Mouse (Mus musculus) left cerebral cortex, adult 2 months (tissue): ENCODE data around the gene Prkra. TPM values are rescaled to one million over a fixed set of nuclear protein-coding genes. Genes with fewer than 3 reads are reported as not detected.

ENCODE experiments used
- DNase-seq, 2 experiments: peaks; one replicate each; pipeline ENCODE4 v3.0.0; 2021 to 2022; ENCODE audit warnings: low spot score in 2 of 2, mixed read lengths in 1 of 2; ENCODE audit errors: extremely low spot score in 1 of 2
- H3K27ac ChIP-seq: fragments of 200-600 bp; 2 replicates; pipeline ENCODE4 v1.8.1; 2022
- H3K4me3 ChIP-seq: fragments of 200-600 bp; 2 replicates; pipeline ENCODE4 v1.8.1; 2022
- CTCF ChIP-seq: fragments of 200-600 bp; IDR thresholded peaks from 2 replicates; pipeline ENCODE4 v1.8.1; 2022; ENCODE audit warnings: antibody characterized with exemption, mild to moderate bottlenecking, moderate library complexity
- intact Hi-C: fragments of 180-260 bp; cut with DNase I; formaldehyde crosslinking; loops from one replicate; pipeline ENCODE4 v1.15.1; 2025
- total RNA-seq, 2 experiments: library from RNA; stranded (reverse); gene quantifications; 2 replicates each; pipeline ENCODE4 v1.2.3; 2021

The Prkra gene
- total RNA-seq, 2 experiments from 2014 or later = 15.2 to 17.0 TPM

GRCm38 (mm10) chr2:76674725-76675427, 27.1 kb upstream of the Prkra start, which contains the start of gene Plekha3:
TSS of gene Plekha3 (plus strand) at chr2:76675281.
- DNase-seq = peak; percentile 87
- H3K4me3 ChIP-seq = peak within 1 kb of the TSS; percentile 84
- H3K27ac ChIP-seq = peak within 1 kb of the TSS; percentile 90
- intact Hi-C loops = no loop called here
- TF ChIP-seq CTCF = no peak

DNA sequence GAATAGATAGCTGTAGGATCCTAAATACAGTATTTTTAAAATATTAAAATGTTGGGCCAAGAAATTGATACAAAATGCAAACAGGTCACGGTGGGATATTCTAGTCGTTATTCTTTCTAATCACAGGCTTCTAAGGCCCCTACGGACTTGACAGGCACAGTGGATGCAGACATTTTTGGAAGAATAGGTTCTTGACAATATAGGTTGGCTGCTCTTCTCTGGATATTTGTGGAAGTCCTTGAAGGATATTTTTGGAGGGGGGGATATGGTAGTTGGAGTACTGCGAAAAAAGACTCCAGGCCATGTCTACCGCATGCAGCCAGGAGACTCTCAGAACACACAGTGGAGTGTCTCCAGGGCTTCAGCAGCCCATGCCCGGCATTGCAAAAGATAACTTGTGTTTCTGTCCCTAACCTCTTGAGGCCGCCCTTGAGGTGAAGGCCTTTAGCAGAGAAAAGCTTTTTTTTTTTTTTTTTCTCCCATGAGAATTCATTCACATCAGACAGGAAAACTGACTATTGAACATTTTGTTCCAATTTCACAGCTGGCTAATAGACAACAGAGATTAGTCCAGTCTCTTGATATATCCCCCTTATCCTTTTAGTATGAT, 25.8 kb upstream of the Prkra start:
- intact Hi-C loops = loop anchor here (1.0 kb wide), 1 partner anchor 25 kb away; the partner anchor contains the start of genes Pjvk and Prkra

DNA sequence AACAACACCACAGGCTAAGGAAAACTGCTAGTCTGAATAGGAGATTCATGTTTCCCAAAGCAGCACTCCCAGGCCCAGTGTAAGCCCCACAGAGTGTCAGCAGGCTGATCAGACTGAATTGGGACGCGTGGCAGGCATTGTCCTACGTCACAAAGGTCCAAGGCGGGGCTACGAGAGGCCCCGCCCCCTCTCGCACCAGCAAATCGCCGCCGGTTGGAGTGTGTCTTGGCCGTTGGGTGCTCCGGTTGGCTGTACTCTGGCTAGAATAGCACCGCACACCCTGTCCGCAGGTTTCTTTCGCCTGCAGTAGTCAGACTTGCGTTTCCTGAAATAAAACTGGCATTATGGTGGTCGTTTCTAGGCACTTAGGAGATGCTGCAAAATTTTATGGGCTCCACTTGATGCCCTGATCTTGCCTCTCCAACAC, 25.2 kb upstream of the Prkra start, which contains the start of gene Fkbp7:
Gene Fkbp7, minus strand, starts transcription at position 151 of the 427 bp plus-strand sequence.
- DNase-seq = peak; percentile 84 to 89
- TF ChIP-seq CTCF = no peak
- Histone ChIP-seq H3K27ac (peak within 1 kb of the TSS; percentile 72), H3K4me3 (peak within 1 kb of the TSS; percentile 53)
- intact Hi-C loops = loop anchor here (1.0 kb wide), 1 partner anchor 25 kb away; the partner anchor contains the start of genes Pjvk and Prkra

More for the DNA sequence above, 25.8 kb upstream of the Prkra start:
- DNase-seq = no peak
- TF ChIP-seq CTCF = peak; percentile 36
- Histone ChIP-seq H3K4me3 (peak overlapping the region; percentile 53), H3K27ac (no peak overlapping the region)

DNA sequence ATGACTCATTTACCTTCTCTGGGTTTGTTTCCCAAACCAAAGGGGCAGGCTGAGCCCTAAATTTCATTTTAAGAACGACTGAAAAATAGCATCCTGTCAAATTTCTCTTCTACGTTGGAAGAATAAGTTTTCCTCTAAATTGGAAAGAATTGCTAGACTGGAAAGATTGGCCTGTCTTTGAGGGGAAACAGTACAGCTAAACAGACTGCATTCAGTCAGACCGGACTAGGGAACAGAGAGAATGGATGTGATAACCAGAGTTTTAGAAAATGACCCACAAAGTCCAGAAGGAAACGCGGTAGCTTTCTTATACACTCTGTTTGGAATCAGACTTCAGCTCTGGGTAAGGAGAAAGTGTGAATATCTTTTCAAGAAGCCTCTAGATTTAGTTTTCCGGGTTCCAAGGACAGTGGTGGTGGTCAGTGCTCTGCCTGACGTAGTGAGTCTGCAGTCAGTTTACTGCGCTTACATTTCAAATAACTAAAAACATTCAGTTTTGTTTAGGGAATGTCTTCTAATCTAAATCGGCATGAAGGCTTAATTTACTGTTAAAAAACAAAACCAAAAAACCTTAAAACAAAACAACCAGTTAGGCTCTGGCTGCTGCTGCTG, 24.4 kb upstream of the Prkra start:
- peak overlapping the region; percentile 53 for H3K4me3 ChIP-seq
- TF ChIP-seq CTCF = no peak
- DNase-seq = no peak
- peak overlapping the region; percentile 72 for H3K27ac ChIP-seq
- intact Hi-C loops = no loop called here

DNA sequence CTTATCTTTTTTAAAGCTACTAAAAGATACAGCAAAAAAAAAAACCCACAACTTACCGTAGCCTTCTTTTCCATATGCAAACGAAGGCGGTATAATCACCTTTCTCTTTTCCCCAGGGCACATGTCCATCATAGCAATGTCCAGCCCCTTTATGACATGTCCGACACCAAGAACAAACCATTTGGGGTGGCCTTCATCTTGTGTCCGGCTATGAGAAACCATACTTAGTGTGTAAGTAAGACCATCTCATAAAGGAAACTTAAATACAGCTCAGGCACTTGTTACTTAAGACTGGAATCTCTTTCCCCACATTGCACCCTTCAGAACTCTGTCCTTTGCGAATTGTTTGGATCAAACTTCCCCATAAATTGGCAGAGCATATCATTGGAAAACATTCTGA, 23.8 kb upstream of the Prkra start:
- no peak for DNase-seq
- TF ChIP-seq CTCF = no peak
- H3K4me3 ChIP-seq = no peak overlapping the region
- no peak overlapping the region for H3K27ac ChIP-seq
- intact Hi-C loops = no loop called here

DNA sequence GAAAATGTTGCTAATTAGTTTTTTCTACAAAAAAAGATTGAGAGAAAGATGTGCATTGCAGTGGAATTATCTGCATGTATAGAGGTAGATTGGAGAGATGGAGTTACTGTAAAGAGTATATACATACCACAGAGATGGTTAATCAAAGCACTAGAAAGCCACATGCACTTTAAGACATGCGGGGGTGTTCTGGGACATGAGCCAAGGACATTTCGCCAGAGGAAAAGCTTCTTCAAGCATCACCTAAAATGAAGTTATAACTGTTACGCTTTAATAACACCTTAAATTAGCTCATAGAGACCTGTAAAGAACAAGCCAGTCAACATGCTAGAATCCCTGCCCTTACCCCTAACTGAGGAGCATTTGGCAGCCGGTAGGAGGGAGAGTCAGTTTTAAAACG, 19.4 kb upstream of the Prkra start:
- intact Hi-C loops = no loop called here
- no peak overlapping the region for H3K4me3 ChIP-seq
- H3K27ac ChIP-seq = no peak overlapping the region
- no peak for TF ChIP-seq CTCF
- no peak for DNase-seq

DNA sequence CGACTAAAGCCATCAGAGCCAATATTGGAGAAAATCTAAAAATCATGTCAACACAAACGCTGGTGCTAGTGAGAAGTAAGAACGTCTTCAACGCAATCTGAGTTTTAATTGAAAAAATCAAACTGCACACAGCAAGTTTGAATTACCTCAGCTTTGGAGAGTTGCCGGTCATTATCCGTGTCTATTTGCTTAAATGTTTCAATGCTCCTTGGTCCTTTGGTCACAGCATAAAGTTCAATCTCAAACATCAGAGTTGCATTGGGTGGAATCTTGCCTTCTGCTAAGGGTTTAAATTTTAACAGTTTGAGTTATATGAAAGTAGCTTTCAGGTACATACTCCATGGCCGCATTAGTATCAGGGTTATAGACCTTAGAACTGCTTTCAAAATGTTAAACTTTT, 17.7 kb upstream of the Prkra start:
- H3K4me3 ChIP-seq = no peak overlapping the region
- H3K27ac ChIP-seq = no peak overlapping the region
- no peak for DNase-seq
- intact Hi-C loops = no loop called here
- no peak for TF ChIP-seq CTCF

GRCm38 (mm10) chr2:76659419-76659818, 11.6 kb upstream of the Prkra start:
- Histone ChIP-seq H3K4me3 (no peak overlapping the region), H3K27ac (no peak overlapping the region)
- no peak for TF ChIP-seq CTCF
- DNase-seq = no peak
- intact Hi-C loops = no loop called here

GRCm38 (mm10) chr2:76658551-76658950, 10.7 kb upstream of the Prkra start:
- TF ChIP-seq CTCF = no peak
- no peak overlapping the region for H3K4me3 ChIP-seq
- no peak overlapping the region for H3K27ac ChIP-seq
- intact Hi-C loops = no loop called here
- no peak for DNase-seq

DNA sequence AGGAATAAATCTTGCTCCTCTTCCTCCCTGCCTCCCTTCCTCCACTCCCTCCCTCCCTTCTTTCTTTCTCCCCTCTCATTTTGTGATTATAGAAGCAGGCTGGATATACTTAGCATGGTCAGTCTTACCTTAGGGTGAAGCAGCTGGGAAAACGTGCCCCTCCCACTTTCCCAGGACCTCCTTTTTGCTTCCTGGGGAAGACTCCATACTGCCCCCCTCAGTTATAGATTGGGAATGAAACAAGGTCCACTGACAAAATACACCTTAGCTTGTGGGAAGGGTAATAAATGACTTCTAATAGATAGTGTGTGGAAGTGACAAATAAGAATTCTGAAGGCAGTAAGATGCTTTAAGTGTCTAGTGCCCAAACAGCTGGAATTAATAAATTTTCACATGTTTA, 8.2 kb upstream of the Prkra start:
- peak; percentile 27 for TF ChIP-seq CTCF
- intact Hi-C loops = no loop called here
- Histone ChIP-seq H3K27ac (no peak overlapping the region), H3K4me3 (no peak overlapping the region)
- no peak for DNase-seq

GRCm38 (mm10) chr2:76655444-76655843, 7.6 kb upstream of the Prkra start:
- intact Hi-C loops = no loop called here
- no peak overlapping the region for H3K4me3 ChIP-seq
- no peak for TF ChIP-seq CTCF
- no peak overlapping the region for H3K27ac ChIP-seq
- no peak for DNase-seq

DNA sequence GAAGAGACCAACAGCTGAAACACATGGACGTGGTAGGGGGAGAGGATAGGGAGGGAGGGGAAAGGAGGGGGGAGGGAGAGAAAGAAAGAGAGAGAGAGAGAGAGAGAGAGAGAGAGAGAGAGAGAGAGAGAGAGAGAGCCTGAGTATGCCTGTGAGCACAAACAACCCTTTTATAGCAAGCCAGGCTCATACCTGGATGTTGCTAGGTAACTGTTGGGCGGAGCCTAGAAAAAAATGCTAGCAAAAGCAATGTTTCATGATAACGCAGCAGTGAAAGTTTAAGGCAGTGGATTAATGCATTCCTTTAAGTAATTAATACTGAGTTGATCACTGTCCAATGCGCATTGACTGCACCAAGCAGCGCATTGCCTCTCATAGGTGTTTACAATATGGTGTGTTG, 6.8 kb upstream of the Prkra start:
- no peak overlapping the region for H3K4me3 ChIP-seq
- TF ChIP-seq CTCF = no peak

More for the DNA sequence above, 6.8 kb upstream of the Prkra start:
- no peak overlapping the region for H3K27ac ChIP-seq
- intact Hi-C loops = no loop called here
- no peak for DNase-seq
